Mouse (Mus musculus) c-Kit-positive CD71-positive TER-119-positive erythroid progenitor cells, embryonic 14.5 days (primary cell): Measurements from ENCODE around the gene Golga2.

ENCODE experiments used
- DNase-seq: peaks from one replicate; pipeline ENCODE4 v3.0.0-alpha.2; 2013; ENCODE audit warnings: low spot score

Golga2 gene

DNA sequence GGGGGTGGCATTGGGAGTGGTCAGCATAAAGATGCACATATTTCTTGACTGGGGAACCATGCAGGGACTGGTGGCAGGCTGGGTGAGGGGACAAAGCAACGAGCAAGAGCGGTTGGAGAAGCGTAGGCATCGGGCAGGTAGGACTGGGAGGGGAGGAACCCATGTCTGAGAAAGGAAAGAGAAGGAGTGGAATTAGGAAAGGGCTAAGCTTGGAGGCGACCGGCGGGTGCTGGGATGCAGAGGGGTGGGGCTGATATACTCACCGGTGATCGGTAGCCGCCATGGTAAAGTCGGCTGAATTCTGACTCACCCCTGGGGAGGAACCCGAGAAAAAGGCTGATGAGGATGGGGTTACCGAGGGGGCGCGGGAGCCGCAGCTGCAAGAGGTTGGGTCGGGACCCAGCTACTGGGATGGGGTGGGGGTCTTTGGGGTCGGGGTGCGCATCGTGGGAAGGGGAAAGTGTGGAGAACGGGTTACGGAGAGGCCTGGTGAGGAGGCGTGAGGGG lies at the start of gene Golga2:
Gene Golga2, plus strand, starts transcription at position 51 of the 507 bp plus-strand sequence.
- no peak for DNase-seq

DNA sequence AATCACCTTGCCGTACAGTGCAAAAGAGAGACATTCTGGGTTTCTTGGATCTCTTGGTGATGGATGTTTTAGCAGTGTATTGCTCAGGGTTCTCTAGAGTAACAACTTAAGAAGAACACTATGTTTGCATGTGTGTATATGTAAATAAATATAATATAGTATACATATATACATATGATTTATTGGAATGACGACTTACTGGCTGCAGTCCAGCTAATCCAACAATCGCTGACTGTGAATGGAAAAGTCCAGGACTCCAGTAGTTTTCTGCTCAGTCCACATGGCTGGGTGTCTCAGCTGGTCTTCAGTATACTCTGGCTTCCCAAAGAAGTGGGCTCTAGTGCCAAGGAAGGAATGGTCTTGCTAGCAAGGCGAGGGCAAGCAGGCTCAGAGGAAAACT lies 49.6 kb upstream of the Golga2 start:
- DNase-seq = no peak

- DNase-seq = no peak
These were observed 48.3 kb upstream of the Golga2 start for GRCm38 (mm10) chr2:32238708-32239435.

GRCm38 (mm10) chr2:32240591-32240990 lies 46.6 kb upstream of the Golga2 start:
- no peak for DNase-seq

GRCm38 (mm10) chr2:32242986-32243385 lies 44.2 kb upstream of the Golga2 start:
- DNase-seq = no peak

- no peak for DNase-seq
These were observed 40.4 kb upstream of the Golga2 start for GRCm38 (mm10) chr2:32246741-32247140.

DNA sequence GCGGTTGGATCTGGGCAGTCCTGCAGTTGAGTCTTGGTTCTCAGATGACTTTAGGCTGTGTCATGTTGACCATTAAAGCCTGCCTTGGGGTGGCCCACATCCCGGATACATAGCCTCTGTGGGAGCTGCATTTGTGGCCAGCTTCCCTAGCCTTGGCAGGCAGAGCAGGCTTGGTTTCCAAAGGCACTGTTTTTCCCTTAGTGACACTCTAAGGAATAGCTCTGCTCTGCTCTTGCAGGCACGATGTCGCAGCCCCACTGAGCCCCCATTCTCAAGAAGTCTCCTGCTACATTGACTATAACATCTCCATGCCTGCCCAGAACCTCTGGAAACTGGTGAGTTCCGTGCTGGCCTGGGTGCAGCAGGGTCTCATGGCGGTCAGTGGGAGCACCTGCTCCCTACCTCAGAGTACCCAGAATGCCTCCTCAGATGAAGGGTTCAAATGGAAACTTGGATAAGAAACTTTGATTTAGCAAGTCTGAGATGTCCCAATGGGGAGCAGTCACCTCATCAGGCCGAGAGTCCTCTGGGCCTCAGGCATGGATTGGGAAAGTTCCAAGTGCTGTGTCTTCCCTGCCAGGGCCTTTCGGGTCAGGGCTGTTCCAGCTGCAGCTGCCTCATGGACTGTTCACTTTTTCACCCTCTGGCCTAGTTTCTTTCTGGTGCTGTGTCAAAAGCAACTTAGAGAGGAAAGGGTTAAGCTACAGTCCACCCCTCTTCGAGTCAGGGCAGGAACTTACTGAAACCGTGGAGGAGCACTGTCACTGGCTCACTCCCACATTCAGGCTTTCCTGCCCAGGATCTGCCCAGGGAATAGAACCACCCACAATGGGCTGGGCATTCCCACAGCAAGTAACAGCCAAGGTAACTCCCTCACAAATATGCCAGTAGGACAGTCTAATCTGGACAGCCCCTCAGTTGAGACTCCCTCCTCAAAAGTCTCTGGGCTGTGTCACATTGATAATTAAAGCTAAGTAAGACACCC lies 38.5 kb upstream of the Golga2 start:
- DNase-seq = no peak

- no peak for DNase-seq
These were observed 35.2 kb upstream of the Golga2 start for GRCm38 (mm10) chr2:32251791-32252527.

- DNase-seq = no peak
These were observed 34.5 kb upstream of the Golga2 start for GRCm38 (mm10) chr2:32252658-32253057.

DNA sequence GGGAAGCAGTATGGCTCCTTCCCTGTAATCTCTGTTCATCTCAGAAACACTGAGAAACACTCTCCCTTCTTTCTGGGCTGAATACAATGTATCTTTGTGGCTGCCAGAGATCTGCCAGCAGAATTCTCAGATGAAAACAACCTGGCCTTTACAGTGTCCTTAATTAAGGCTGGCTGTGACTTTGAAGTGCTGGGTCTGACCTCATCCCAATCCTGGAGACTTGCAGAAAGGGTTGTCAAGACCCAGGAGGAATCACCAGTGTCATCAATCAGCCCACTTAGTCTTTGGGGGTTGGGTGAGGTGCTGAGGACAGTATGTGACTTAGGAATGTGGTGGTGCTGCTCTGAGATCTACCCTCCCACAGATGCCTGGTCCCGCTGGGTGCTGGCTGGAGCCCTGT lies 33.8 kb upstream of the Golga2 start:
- no peak for DNase-seq

- no peak for DNase-seq
These were observed 32.6 kb upstream of the Golga2 start for GRCm38 (mm10) chr2:32254563-32254962.

GRCm38 (mm10) chr2:32256273-32256672 lies 30.9 kb upstream of the Golga2 start:
- no peak for DNase-seq

GRCm38 (mm10) chr2:32258887-32259533 lies 28.2 kb upstream of the Golga2 start:
- DNase-seq = no peak

- peak; percentile 92 for DNase-seq
These were observed 27.3 kb upstream of the Golga2 start, which contains the start of gene Uck1 for GRCm38 (mm10) chr2:32259657-32260417. Gene Uck1 (minus strand): TSS chr2:32260159.

DNA sequence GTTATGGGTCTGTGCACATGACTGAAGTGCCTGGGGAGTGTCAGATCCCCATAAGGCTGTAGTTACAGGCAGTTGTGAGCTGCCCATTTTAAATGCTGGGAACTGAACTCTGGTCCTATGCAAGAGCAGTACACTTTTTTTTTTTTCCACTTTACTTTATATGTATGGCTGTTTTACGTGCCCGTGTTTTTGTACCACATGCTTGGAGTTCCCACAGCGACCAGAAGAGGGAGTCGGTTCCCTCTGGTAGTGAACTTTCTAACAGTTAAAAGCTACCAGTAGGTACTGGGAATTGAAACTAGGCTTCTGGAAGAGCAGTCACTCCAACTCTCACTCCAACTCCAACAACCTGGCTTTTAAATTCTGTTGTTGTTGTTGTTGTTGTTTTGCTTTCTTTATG lies 26.5 kb upstream of the Golga2 start:
- DNase-seq = peak; percentile 81

GRCm38 (mm10) chr2:32275823-32276222 lies 11.4 kb upstream of the Golga2 start:
- no peak for DNase-seq

- DNase-seq = no peak
These were observed 4.9 kb upstream of the Golga2 start for GRCm38 (mm10) chr2:32282289-32282688.

DNA sequence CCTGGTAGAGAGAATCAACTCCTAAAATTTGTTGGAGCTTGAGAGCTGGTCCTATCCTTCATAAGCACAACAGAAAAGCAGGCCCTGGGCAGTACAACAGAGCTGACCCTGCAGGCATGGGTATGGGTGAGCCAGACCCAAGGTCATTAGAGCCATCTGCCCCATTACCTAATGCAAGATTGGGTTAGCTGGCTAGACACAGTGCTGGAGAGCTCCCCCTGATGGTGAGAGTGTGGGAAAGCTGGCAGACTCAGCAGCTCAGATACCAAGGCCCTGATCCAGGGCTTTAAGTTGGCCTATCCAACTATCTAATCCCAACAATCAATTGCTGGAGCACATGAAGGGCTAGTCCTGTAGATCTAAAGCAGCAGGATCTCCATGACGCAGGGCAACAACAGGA lies 4.5 kb upstream of the Golga2 start:
- peak; percentile 62 for DNase-seq

- DNase-seq = no peak
These were observed 3.2 kb upstream of the Golga2 start for GRCm38 (mm10) chr2:32283986-32284385.

DNA sequence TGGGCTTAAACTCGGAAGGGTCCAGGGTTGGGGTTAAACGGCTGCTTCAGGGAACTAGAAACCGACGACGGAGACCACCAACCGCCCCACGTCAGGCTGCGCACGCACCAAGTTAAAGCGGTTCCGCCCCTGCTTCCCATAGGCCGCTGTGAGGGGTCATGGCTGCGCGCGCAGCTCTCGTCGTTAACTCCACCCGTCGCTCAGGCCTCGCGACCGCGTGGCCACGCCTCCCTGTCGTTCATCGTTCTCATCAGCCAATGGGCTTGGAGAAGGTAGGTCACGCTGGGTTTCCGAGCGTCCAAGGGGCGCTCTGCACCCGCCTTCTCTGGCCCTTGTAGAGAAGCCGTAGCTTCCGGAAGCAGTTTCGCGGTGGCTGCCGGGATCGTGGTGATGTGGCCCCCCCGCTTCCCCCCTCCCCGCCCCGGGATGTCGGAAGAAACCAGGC lies 761 bp downstream of the Golga2 start, which contains the start of gene Swi5:
Gene Swi5, minus strand, starts transcription at position 153 of the 445 bp plus-strand sequence.
- peak; percentile 100 for DNase-seq
